Mouse (Mus musculus) cerebellum, adult 2 months (tissue): Measurements from ENCODE around the gene Rfx8.

Experiments used
- CTCF ChIP-seq: fragments of 200-500 bp; IDR thresholded peaks from 2 replicates; pipeline ENCODE4 v1.5.1; 2011; ENCODE audit warnings: low read depth, mild to moderate bottlenecking, control low read depth, low read length, moderate library complexity, borderline replicate concordance; ENCODE audit not compliant: insufficient read depth
- POLR2A ChIP-seq: fragments of 200-500 bp; IDR thresholded peaks from 2 replicates; pipeline ENCODE4 v1.6.1; 2011; ENCODE audit warnings: low read length, control low read depth, borderline replicate concordance; ENCODE audit not compliant: insufficient read depth

- no peak for TF ChIP-seq CTCF
- no peak for TF ChIP-seq POLR2A
Measured at GRCm38 (mm10) chr1:39710016-39710415, 10.8 kb downstream of the Rfx8 start.
